Mouse (Mus musculus) stomach, adult 2 months (tissue): ENCODE data around the gene Nrm. TPM values are rescaled to one million over a fixed set of nuclear protein-coding genes. Genes with fewer than 3 reads are reported as not detected.

Source experiments
- polyA plus RNA-seq: library from polyadenylated mRNA; depleted of rRNA; stranded (reverse); fragments of >200 nt; gene quantifications from 2 replicates; pipeline ENCODE4 v1.2.3, GENCODE M21; 2012; rRNA removed

The Nrm gene
- 9.1 and 10.5 TPM in 2 replicates for polyA plus RNA-seq

DNA sequence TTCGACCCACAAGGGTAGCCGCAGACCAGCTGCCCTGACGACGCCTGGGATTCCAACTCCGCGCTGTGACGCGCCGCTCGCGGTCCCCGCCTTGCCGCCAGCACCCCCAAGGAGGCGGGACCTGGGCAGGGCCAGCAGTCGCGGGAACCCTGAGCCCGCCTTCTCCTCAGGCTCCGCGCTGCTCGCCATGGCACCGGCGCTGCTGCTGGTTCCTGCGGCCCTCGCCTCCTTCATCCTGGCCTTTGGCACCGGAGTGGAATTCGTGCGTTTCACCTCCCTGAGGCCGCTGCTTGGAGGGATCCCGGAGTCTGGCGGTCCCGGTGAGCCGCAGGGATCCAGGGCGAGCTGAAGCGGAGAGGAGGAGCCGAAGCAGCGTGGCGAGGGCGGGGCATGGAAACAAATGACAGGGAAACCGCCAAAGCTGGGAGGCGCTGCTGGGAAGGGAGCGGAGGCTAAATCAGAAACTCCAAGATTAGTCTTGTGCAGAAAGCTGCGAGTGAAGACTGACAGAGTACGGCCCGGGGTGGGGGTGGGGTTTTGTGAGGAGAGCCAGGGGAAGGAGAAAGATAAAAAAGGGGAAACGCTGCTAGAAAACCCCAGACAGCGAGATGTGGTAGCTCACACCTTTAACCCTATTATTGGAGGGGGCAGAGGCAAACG is at the start of gene Nrm:
Gene Nrm (plus strand): TSS at position 121 of the 660 bp plus-strand sequence.

DNA sequence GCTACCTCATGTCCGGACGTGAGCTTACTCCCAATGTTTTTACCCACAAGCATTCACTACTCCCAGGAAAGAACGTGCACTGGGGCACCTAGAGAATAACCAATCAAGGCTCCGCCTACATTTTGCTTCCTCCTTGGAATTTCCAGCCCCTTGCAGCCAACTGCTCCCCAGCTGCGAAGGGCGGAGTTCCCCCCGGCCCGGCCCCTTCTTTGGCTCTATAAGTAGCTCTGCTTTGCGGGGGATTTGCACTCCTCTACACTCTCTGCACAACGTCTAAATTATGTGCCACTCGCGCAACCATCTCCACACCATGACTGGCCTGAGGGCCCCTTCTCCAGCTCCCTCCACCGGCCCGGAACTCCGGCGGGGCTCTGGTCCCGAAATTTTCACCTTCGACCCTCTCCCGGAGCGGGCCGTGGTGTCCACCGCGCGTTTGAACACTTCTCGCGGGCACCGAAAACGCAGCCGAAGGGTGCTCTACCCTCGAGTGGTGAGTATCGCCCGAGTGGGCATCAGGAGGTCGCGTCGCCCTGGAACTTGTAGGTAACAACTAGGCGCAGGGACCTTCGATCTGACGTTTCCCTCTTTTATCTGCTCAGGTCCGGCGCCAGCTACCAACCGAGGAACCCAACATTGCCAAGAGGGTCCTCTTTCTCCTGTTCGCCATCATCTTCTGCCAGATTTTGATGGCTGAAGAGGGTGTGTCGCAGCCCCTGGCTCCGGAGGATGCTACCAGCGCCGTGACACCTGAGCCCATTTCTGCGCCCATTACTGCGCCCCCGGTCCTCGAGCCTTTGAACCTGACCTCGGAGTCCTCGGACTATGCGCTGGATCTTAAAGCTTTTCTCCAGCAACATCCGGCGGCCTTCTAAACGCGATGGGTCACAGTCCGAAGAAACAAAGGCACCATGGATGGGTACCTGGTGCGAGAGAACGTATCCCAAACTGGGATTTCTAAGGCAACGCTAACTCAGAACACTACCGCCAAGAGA is 39.4 kb upstream of the Nrm start, which contains the start of gene Ier3:
Gene Ier3 (plus strand): TSS at position 246 of the 992 bp plus-strand sequence.

DNA sequence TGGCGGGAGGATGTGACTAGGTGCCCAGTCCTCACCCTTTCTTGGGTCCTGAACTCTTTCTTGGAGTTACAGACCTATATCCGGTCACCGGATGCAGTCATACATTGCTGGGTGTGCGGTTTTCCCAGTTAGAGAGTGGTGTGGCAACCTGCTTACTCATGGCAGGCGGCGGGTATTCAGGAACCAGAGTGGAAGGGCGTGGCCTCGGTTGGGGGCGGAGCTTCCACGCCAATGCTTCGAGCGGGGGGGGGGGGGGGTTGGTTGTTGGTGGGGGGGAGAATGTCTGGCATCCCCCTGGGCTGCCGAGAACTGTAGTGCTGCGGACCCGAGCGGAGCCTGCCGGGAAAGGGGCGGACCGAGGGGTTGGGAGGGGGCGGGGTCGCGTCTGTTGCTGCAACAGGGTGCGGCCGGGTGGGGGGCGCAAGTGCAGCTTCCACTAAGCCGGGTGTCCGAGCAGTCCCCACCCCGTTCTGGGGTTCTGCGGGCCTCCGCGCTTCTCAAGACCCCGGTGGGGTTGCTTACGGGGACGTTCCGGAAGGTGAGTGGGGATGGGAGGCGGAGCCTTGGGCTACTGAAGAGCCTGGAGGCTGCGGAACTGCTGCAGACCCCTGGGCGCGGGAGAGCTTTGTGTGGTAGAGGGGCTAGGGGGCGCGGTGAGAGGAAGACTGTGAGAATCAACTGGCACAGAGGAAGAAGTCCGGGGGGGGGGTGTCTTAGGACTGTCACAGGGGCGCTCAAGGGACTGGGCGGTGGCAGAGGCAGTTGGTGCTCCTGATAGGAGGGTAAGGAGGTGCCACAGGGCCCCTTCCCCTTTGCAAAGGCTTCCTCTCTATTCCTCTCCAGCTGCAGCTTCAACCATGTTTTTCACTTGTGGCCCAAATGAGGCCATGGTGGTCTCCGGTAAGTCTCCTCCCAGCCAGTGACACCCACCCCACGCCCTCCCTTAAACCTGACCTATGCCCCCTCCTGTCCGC is 37.9 kb upstream of the Nrm start, which contains the start of gene Flot1:
Gene Flot1 (plus strand): TSS at position 267 of the 974 bp plus-strand sequence.

DNA sequence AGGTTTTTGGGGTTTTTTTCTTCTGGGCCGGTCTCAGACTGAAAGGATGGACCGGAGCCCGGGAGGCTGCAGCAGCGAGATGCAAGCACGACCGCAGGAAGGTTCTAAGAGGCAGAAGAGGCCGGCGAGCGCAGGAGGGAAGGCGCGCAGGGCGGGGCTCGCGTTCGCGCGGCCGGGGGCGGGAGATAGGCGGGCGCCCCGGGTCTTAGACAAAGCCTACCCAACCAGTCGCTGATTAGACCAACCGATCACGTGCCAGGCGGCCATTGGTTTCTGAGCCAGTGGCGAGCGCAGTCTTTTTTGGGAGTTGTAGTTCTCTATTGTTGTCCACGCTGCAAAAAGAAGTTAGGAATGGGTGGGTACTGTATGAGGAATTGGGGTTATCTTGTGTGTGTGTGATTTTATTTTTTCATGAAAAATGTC is 23.0 kb upstream of the Nrm start, which contains the start of gene Tubb5:
Gene Tubb5 (minus strand): TSS at position 185 of the 423 bp plus-strand sequence.

DNA sequence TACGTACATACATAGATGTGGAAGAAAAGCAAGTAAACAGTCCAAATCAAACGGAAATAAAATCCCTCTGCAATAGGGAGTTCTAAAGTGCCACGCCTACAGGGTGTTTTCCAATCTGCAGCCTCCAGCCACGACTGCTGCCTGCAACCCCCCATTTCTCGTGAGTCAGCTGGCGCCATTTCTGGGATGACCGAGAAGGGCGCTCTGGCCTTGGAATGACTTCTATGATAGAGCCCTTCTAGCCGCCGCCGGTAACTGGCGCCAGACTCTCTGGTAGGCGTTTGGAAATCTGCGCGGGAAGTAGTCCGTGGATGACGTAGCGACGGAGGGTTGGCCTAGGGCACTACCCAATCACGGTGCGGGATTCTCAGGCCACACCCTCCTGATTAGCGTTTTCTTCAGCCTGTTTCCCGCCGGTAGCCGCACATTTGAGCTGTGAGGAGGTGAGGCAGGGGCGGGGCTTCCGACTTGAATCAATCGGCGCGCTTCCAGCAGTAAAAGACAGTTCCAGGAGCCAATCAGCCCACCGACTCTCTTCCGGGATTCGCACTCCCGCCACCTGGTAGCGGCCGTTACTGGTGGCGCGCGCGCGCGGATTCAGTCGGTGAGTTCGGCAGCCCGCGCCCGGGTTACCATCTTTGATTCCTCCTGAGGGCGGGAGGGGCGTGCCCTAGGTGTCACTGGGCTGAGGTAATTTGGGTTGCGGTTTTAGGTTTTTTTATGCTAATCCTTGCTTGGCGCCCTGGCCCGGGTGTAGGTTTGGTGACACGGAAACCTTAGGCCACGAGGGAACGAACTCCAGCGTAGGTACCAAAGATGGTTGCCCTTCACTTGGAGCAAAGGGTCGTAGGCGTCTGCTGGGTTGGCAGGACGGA is 19.8 kb upstream of the Nrm start, which contains the start of gene Mdc1:
Gene Mdc1 (plus strand): TSS at position 440 of the 875 bp plus-strand sequence.

DNA sequence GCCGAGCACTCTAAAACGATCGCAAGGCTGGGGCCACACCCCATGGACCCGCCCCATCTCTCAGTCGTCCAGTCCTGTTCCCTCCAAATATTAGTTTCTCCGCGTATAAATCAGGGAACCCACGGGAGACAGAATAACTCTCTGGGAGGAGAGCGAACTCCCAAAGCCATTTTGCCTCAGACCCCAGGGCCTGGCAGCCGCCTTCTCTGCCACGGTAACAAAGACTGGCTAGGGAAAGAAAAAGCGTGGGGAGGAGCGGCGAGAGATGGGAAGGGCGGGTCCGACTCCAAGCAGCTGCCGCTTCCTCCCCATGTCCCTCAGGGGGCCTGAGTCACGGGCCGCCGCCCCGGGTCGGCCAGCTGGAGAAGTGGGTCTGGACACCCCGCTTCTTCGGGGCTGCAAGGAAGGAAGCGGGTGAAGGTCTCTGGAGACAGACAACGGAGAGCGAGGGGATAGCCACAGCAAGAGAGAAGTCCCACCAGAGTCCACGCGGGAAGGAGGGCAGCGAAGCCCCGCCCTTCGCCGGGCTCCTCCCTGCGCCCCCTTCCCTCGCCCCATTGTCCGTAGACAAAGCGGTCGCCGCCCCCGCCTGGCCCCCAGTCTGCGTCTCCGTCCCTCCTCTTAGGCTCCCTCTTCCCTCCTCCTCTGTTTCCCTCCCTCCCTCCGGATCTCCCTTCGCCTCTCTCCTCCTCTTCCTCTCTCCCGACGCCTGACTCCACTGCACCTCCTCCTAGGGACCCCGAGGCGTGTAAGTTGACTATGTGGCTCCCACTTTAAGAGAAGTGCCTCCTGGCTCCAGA is 4.6 kb downstream of the Nrm start, which contains the start of gene Ppp1r18:
Gene Ppp1r18 (plus strand): TSS at position 113 of the 800 bp plus-strand sequence.

DNA sequence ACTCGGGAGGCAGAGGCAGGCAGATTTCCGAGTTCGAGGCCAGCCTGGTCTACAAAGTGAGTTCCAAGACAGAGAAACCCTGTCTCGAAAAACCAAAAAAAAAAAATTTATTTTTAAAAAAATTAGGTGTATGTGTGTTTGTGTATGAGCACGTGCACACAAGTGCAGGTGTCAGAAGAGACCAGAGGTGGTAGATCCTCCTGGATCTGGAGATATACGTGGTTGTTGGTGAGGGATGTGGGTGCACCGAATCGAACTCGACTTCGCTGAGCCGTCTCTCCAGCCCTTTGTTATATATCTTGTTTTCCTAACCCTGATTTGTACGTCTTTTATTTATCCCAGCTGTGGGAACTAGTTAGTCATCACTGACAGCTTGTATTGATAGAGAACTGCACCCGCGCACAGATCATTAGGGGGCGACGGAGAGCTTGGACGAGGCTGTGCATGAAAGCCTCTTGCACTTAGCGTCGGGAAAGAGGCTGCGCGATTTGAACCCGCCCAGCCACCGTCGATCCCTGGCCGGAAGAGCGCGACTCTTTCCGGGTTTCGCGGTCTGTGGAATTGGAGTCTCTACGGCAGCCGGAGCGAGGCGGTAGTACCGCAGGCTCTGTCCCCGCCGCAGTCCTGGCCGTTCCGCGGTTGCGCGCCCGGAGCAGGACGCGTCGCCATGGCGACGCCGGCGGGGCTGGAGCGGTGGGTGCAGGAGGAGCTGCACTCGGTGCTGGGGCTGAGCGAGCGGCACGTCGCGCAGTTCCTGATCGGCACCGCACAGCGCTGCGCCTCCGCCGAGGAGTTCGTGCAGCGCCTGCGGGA is 18.3 kb downstream of the Nrm start, which contains the start of gene Dhx16:
Gene Dhx16 (plus strand): TSS at position 575 of the 813 bp plus-strand sequence.

DNA sequence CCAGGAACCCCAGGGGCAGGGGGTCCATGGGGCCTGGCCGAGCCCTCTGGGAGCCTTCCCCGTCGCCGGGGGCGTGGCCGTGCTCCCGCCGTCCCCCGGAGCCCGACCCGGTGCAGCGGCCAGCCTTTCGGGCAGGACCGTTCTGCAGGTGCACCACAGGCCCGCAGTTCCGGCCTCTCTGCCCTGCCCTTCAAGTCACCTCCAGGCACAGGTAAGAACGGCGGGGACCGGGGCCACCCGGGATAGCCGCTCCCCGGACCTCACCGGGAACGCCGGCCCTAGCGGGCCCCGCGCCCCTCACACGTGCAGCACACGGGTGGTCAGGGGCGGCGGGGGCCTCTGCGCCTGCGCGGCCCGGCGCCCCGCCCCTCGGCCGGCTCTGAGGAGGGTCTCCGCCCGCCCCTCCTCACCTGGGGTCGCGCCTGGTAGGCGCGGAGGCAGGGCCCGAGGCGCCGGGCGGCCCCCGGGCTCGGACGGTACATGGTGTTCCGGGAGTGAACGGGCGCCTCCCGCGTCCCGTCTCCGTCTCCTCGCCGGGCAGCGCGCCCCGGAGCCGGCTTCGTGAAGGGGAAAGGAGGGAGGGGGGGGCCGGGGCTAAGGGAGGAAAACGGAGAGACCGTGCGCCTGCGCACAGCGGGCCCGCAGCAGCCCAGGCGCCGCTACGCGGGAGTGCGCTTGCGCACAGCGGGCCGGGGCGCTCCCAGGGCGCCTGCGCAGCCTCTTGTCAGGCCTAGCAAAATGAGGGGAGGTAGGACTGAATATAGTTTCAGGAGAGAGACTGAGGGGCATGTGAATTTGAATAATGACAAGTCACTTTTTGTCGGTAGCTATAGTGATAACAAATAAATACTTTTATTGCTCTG is 35.9 kb downstream of the Nrm start, which contains the start of gene 2310061I04Rik:
Gene 2310061I04Rik (minus strand): TSS at position 651 of the 863 bp plus-strand sequence.

DNA sequence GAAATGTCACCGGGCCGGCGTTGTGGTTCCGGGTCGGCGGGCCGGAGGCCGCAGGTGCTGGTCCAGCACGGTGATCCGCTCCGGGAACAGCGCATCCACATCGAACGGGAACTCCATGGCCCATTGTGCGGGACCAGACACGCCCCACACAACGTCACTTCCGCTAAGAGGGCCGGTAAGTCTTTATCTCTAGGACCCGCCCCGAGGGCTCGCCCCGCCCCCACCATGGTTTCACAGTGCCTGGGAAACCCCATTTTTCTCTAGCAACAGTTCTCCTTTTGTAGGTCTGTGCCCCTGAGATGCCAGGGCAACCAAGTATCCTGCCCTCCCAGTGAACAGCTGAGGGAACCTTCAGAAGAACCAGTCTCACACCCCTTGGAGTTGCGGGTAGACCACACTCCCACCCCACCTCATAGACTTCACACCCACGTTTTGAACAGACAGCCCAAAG is 48.8 kb downstream of the Nrm start, which contains the start of gene Atat1:
Gene Atat1 (minus strand): TSS at position 157 of the 451 bp plus-strand sequence.

Other genes with a start within 250 kb of the Nrm start
- 0.09 and 0.10 TPM in 2 replicates for gene Gm9573, start 234.7 kb upstream of the Nrm start, polyA plus RNA-seq
- gene Mucl3, start 217.6 kb upstream of the Nrm start, polyA plus RNA-seq: 579 and 593 TPM in 2 replicates
- gene Vars2, start 193.7 kb upstream of the Nrm start, polyA plus RNA-seq: 68.1 and 72.0 TPM in 2 replicates
- gene Gtf2h4, start 187.6 kb upstream of the Nrm start, polyA plus RNA-seq: 10.7 and 12.3 TPM in 2 replicates
- gene Ddr1, start 156.7 kb upstream of the Nrm start, polyA plus RNA-seq: 58.9 and 65.6 TPM in 2 replicates
- 23.9 and 30.3 TPM in 2 replicates for gene Ier3, start 39.6 kb upstream of the Nrm start, polyA plus RNA-seq
- 22.0 and 23.0 TPM in 2 replicates for gene Flot1, start 38.1 kb upstream of the Nrm start, polyA plus RNA-seq
- 102 and 111 TPM in 2 replicates for gene Tubb5, start 23.0 kb upstream of the Nrm start, polyA plus RNA-seq
- gene Mdc1, start 19.8 kb upstream of the Nrm start, polyA plus RNA-seq: 1.1 and 2.2 TPM in 2 replicates
- gene Ppp1r18, start 4.3 kb downstream of the Nrm start, polyA plus RNA-seq: 12.3 and 16.8 TPM in 2 replicates
- 20.6 and 21.0 TPM in 2 replicates for gene Dhx16, start 18.5 kb downstream of the Nrm start, polyA plus RNA-seq
- gene 2310061I04Rik, start 36.1 kb downstream of the Nrm start, polyA plus RNA-seq: 53.9 and 85.6 TPM in 2 replicates
- 22.6 and 22.8 TPM in 2 replicates for gene Atat1, start 48.8 kb downstream of the Nrm start, polyA plus RNA-seq
- gene Mrps18b, start 55.1 kb downstream of the Nrm start, polyA plus RNA-seq: 38.4 and 50.2 TPM in 2 replicates
- 13.8 and 14.0 TPM in 2 replicates for gene Ppp1r10, start 55.1 kb downstream of the Nrm start, polyA plus RNA-seq
- 39.1 and 41.5 TPM in 2 replicates for gene Abcf1, start 108.4 kb downstream of the Nrm start, polyA plus RNA-seq
- 9.6 and 12.7 TPM in 2 replicates for gene Gnl1, start 118.5 kb downstream of the Nrm start, polyA plus RNA-seq
- gene Prr3, start 118.9 kb downstream of the Nrm start, polyA plus RNA-seq: 6.3 and 6.9 TPM in 2 replicates
- 0.18 and 0.83 TPM in 2 replicates for gene H2-T24, start 159.2 kb downstream of the Nrm start, polyA plus RNA-seq
- 60.2 and 70.8 TPM in 2 replicates for gene H2-T23, start 171.5 kb downstream of the Nrm start, polyA plus RNA-seq
- gene H2-T22, start 181.4 kb downstream of the Nrm start, polyA plus RNA-seq: 13.8 and 15.3 TPM in 2 replicates
- gene Gm6034, start 181.6 kb downstream of the Nrm start, polyA plus RNA-seq: 0.05 and 0.11 TPM in 2 replicates
- gene Gm11127, start 197.1 kb downstream of the Nrm start, polyA plus RNA-seq: 0.05 TPM in 1 of 2 replicates, not detected in the other